Mouse (Mus musculus) cerebellum, postnatal 25 days (tissue): ENCODE measurements around the gene Abcb9.

Experiments used
- DNase-seq, 2 experiments: peaks; one replicate each; pipeline ENCODE4 v3.0.0; 2021; ENCODE audit warnings: mixed read lengths in 2 of 2

Abcb9 gene

GRCm38 (mm10) chr5:124093120-124093794 is 2.3 kb downstream of the Abcb9 start:
- peak; percentile 85 to 89 for DNase-seq

DNA sequence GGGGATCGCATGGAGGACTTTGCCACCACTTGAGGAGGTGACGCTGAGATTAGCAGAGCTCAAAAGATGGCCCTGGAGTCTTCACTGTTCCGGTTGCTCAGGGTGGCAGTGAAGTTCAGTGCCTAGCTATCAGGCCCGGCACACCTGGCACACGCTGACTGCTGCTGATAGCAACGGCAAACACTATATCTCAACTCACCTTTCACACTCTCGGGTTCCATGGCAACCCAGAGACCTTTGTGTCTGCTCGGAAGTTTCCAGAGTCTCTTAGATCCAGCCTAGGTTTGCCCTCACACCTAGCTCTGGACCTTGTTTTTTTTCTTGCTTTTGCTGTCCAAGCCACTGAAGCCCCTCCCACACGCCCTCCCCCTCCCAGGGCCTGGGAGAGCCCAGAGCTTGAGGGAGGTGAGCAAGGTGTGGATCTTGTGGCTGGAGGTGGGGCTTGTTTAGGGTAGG is 3.6 kb downstream of the Abcb9 start:
- peak in 1 of 2 experiments; percentile 32 for DNase-seq

- DNase-seq, result no peak
Measured at GRCm38 (mm10) chr5:124089868-124090267, 5.7 kb downstream of the Abcb9 start.

DNA sequence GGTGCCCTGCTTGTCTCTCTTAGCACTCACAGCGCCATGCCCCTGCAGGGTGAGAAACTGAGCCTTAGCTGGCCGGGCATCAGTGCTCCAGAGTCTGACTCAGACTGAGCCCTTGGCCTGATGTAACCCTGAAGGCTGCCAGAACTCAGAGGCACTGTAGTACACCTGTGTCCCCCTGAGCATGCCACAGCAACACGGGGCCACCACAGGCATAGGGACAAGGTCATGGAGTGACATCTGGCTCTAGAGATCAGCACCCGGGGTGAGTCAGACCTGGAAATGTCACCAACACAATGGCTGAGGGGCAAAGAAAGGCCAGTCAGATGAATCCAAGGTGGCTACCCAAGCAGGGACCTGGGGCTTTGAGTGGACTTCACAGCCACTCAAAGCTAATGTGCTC is 8.7 kb downstream of the Abcb9 start:
- no peak for DNase-seq

DNA sequence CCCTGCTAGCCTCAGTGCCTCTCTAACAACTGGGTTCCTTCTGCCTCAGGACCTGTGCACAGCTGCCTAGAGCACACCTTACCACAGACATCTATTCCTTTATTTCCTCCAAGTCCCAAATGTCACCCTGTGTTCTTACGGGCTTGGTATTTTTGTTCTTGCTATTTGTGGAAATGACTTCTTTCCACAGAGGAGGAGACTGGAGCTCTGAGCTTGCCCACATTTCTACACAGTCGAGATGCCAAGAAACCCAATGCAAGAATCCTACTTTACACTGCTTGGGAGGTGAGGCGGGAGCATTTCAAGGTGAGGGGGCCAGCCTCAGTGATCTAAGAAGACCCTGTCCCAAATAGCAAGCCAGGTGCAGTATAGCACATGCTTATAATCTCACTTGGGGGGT is 10.1 kb downstream of the Abcb9 start:
- no peak for DNase-seq

DNA sequence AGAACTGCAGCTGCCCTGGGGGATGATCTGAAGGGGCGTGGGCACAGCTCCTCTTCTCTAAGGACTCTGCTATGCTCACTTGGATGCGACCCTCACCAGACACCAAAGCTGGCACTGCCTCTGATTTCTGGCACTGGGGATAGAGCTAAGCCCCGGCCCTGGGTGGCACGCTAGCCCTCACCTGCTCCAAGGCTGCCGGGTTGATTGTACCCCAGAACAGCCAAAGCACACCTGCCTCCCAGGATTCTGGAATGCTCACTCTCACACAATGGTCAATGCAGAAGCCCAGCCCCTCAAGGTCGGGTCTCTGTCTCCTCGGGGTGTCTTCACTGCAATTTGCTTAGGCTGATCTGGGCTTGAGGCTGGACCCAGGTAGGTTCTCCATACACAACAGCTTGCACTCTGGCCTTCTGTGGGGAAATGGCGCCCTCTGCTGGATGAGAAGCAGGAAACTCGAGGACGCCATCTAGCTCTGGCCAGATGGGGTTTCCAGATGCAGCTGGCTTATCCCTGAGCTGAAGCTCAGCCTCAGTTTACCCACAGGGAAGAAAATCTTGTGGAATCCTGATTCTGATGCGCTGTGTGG is 10.9 kb downstream of the Abcb9 start:
- peak; percentile 87 to 92 for DNase-seq

DNA sequence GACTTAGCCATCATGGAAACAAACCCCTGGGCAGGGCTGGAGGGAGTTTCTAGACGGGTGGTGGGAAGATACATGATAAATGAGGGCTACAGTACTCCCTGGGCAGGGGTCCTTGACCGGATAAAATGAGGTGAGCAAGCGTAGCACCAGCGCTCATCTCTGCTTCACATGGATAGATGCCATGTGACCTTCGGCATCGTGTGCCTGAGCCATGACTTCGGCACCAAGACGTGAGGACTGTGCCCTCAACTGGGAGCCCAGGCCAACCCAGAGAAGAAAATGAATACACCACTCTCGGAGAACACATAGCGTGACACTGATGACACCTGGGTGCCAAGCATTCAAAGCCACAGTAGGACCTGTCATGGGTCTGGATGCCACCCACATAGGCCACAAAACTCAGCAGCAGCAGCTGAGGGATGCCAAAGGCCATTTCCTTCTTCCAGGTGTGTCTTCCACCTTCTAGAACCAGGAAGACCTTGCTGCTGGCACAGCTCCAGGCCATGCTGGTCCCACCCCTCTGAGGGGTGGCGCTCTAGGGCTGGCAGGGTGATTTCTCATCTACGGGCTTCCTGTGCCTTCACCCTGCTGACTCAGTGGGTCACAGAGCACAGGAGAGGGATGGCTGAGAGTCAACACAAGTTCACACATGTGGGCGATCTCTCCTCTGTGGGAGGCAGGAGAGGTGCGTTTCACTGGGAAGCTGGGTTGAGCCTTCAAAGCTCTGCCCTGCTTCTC is 11.6 kb downstream of the Abcb9 start:
- DNase-seq, result peak in 1 of 2 experiments; percentile 42

GRCm38 (mm10) chr5:124082941-124083688 is 12.5 kb downstream of the Abcb9 start:
- DNase-seq, result peak in 1 of 2 experiments; percentile 8

GRCm38 (mm10) chr5:124082447-124082846 is 13.2 kb downstream of the Abcb9 start:
- DNase-seq, result no peak

GRCm38 (mm10) chr5:124079880-124080279 is 15.7 kb downstream of the Abcb9 start:
- DNase-seq, result no peak

- DNase-seq, result peak; percentile 49 to 64
Measured at GRCm38 (mm10) chr5:124078794-124079416, 16.7 kb downstream of the Abcb9 start.

DNA sequence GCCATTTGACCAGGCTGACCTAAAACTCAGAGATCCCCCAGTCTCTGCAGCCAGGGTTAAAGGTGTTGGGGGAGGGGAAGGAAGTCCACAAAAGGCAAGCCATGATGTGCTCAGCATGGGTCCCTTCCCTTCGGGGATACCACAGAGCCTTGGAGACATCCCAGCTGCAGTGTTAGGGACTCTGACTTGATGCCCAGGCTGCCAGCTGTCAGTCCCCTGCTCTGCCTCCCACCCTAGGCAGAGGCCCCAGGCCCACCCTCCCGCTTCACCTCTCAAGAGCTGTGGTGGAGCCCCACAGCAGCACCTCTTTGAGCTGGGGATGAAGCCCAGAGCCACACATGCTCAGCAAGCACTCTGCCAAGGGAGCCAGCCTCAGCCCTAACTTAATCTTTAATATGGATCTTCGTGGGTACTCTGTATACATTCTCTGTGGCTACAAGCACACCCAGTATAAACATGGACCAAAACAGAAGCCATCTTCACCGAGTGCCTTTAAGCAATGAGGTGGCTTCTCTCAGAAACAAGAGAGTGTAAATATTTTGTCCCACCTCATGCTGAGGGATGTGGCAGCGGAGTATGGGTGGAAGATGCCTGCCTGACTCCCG is 17.6 kb downstream of the Abcb9 start:
- DNase-seq, result peak in 1 of 2 experiments; percentile 10

DNA sequence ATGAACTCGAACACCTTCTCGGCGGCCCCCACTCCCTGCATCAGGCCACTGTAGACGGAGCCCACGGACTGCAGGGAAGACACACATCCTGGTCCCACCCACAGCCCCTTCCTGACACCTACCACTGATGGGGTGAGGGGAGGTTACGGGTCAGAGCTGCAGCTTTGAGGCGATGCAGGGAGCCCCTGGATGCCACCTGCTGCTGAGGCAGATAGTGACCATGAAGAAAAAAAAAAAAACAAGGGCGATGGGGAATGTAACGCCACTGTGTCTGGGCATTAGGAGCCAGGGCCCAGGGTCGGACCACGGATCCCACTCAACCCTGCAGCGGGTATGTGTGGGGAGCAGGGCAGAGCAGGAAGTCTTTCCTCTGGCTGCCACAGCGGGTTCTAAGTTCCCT is 18.4 kb downstream of the Abcb9 start:
- DNase-seq, result no peak

GRCm38 (mm10) chr5:124076559-124076958 is 19.0 kb downstream of the Abcb9 start:
- DNase-seq, result peak in 1 of 2 experiments; percentile 8

DNA sequence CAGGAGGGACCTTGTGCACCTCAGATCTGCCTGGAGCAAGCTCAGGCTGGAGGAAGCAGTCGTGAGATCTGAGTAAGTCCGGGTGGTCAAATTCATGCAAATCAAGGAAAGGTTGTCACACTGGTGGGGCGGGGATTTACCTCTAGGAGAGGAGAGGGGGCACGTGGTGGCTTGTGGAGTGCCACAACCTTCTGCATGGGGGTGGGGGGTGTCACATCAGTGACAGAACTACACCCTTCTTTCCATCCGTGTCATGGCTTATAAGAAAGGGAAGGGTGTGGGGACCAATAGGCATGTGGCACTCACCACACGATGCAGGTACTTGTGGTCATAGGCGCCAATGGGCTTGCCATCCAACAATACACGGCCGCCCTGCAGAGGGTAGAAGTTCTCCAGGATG is 19.9 kb downstream of the Abcb9 start:
- DNase-seq, result no peak

GRCm38 (mm10) chr5:124074845-124075307 is 20.7 kb downstream of the Abcb9 start:
- DNase-seq, result no peak

- peak in 1 of 2 experiments; percentile 13 for DNase-seq
Measured at GRCm38 (mm10) chr5:124073682-124074081, 21.9 kb downstream of the Abcb9 start.

DNA sequence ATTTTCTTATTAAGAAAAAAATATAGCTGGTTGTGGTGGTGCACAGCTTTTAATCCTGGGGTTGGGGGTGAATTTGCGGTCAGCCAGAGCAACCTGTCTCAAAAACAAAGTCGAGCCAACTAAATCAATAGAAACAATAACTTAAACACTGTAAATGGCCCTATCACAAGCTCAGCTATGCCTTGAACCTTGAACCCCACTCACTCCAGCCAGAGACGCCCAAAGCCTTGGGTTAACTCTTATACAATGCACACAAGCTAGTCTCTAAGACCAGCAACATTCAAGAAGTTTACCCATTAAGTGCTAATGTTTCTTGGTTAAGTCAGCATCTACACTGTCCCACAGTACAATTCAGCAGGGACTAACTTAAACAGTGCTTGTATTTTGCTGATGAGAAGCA is 25.9 kb downstream of the Abcb9 start:
- DNase-seq, result no peak

GRCm38 (mm10) chr5:124062037-124062824 is 33.4 kb downstream of the Abcb9 start:
- DNase-seq, result peak in 1 of 2 experiments; percentile 44

GRCm38 (mm10) chr5:124059677-124060076 is 35.9 kb downstream of the Abcb9 start:
- no peak for DNase-seq

- DNase-seq, result no peak
Measured at GRCm38 (mm10) chr5:124058749-124059148, 36.8 kb downstream of the Abcb9 start.
